Mouse (Mus musculus) cortical plate, adult 2 months (tissue): ENCODE results near the gene Plagl1.
"Not testable (repeated sequence)": the region's sequence is repeated elsewhere in the genome, so short reads cannot be mapped to it uniquely, and the experiment has no call there.

ENCODE experiments used
- CTCF ChIP-seq: fragments of 200-500 bp; IDR thresholded peaks from 2 replicates; pipeline ENCODE4 v1.5.1; 2011; ENCODE audit warnings: mild to moderate bottlenecking, control low read depth, low read length; ENCODE audit not compliant: insufficient read depth; ENCODE audit errors: extremely low read depth
- POLR2A ChIP-seq: fragments of 200-500 bp; IDR thresholded peaks from 2 replicates; pipeline ENCODE4 v1.6.1; 2011; ENCODE audit warnings: mild to moderate bottlenecking, low read length, control low read depth; ENCODE audit not compliant: insufficient read depth; ENCODE audit errors: extremely low read depth

DNA sequence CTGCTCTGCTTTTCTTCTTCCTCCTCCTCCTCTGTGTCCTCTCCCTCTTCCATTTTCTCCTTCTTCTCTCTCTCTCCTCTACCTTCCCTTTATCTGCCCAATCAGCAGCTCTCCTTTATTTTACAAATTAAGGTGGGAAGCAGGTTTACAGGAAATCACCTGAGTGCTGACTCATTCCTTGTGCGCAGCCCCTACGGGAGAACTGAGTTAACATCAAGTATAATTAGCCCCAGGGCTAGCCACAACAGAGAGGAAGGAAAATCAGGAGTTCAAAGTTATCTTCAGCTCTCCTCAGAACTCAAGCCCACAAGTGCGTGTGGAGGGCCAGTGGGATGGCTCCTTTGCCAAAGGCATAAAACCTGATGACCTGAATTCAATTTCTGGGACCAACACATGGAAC is 36.3 kb upstream of the Plagl1 start:
- TF ChIP-seq CTCF, POLR2A: not testable (repeated sequence)
